Mouse (Mus musculus) left cerebral cortex, adult 6 months (tissue): ENCODE data around the gene D030056L22Rik. TPM values are rescaled to one million over a fixed set of nuclear protein-coding genes. Genes with fewer than 3 reads are reported as not detected.

Experiments
- long read RNA-seq, 2 experiments: library from polyadenylated mRNA; unstranded; transcript quantifications; one replicate each; pipeline ENCODE4 v2.0.0; 2019 to 2020
- polyA plus RNA-seq: library from polyadenylated mRNA; unstranded; fragments of <200 nt; fragmentation: Nextera tagmentation; gene quantifications from 2 replicates; pipeline ENCODE4 v1.2.3, GENCODE M21; 2021

Gene D030056L22Rik
- 26.9 and 38.6 TPM in 2 replicates for polyA plus RNA-seq
- long read RNA-seq, experiment 1, transcript D030056L22Rik-201 (2 exons, 1,631 nt) = minor isoform, 65 of 212 reads
- long read RNA-seq, experiment 1, transcript D030056L22Rik-202 (2 exons, 1,677 nt) = major isoform, 145 of 212 reads
- long read RNA-seq, experiment 1, partial matches to known transcripts = 0 of 212 reads
- long read RNA-seq, experiment 1, other reads (novel, unspliced or antisense) = 2 of 212 reads
- long read RNA-seq, experiment 2, transcript D030056L22Rik-202 (2 exons, 1,677 nt) = major isoform, 31 of 50 reads
- long read RNA-seq, experiment 2, transcript D030056L22Rik-201 (2 exons, 1,631 nt) = minor isoform, 15 of 50 reads
- long read RNA-seq, experiment 2, partial matches to known transcripts = 4 of 50 reads
- long read RNA-seq, experiment 2, other reads (novel, unspliced or antisense) = 0 of 50 reads

GRCm38 (mm10) chr19:18712866-18713300 lies at the start of gene D030056L22Rik:
Gene D030056L22Rik (plus strand): TSS chr19:18713193.

GRCm38 (mm10) chr19:18670608-18671007 lies 42.4 kb upstream of the D030056L22Rik start, which contains the start of gene Carnmt1:
Gene Carnmt1 (plus strand): TSS chr19:18670764.

GRCm38 (mm10) chr19:18749598-18750339 lies 36.8 kb downstream of the D030056L22Rik start, which contains the start of gene Trpm6:
Gene Trpm6 (plus strand): TSS chr19:18749983.

Other genes starting within 250 kb of the D030056L22Rik start
- 41.7 and 45.2 TPM in 2 replicates for gene Ostf1, start 81.4 kb upstream of the D030056L22Rik start, polyA plus RNA-seq
- 4.4 and 4.6 TPM in 2 replicates for gene Nmrk1, start 81.2 kb upstream of the D030056L22Rik start, polyA plus RNA-seq
- gene Carnmt1, start 42.4 kb upstream of the D030056L22Rik start, polyA plus RNA-seq = 3.3 and 8.4 TPM in 2 replicates
- gene Trpm6, start 36.8 kb downstream of the D030056L22Rik start, polyA plus RNA-seq = 0.25 and 0.31 TPM in 2 replicates